Mouse (Mus musculus) lung, postnatal 0 days (tissue): ENCODE data around the gene Myadm.
A peak's percentile ranks its signal among the peaks of the same experiment; 100 is the strongest.

Experiments used
- CTCF ChIP-seq: IDR thresholded peaks from 2 replicates; pipeline ENCODE4 v1.5.1; 2016; ENCODE audit warnings: antibody characterized with exemption, mild to moderate bottlenecking
- EP300 ChIP-seq: IDR thresholded peaks from 2 replicates; pipeline ENCODE4 v1.6.1; 2016; ENCODE audit warnings: antibody characterized with exemption, mild to moderate bottlenecking, control low read depth

GRCm38 (mm10) chr7:3292791-3293190, 3.9 kb downstream of the Myadm start:
- TF ChIP-seq CTCF: peak; percentile 50
- TF ChIP-seq EP300: peak; percentile 78; the same call in 1 of the 2 replicates
